Mouse (Mus musculus): ENCODE results near the gene Nr4a1. TPM values are rescaled to one million over a fixed set of nuclear protein-coding genes. Genes with fewer than 3 reads are reported as not detected.

Gene Nr4a1
- polyA plus RNA-seq, 1 experiment from 2014 or later: 5.5 TPM

DNA sequence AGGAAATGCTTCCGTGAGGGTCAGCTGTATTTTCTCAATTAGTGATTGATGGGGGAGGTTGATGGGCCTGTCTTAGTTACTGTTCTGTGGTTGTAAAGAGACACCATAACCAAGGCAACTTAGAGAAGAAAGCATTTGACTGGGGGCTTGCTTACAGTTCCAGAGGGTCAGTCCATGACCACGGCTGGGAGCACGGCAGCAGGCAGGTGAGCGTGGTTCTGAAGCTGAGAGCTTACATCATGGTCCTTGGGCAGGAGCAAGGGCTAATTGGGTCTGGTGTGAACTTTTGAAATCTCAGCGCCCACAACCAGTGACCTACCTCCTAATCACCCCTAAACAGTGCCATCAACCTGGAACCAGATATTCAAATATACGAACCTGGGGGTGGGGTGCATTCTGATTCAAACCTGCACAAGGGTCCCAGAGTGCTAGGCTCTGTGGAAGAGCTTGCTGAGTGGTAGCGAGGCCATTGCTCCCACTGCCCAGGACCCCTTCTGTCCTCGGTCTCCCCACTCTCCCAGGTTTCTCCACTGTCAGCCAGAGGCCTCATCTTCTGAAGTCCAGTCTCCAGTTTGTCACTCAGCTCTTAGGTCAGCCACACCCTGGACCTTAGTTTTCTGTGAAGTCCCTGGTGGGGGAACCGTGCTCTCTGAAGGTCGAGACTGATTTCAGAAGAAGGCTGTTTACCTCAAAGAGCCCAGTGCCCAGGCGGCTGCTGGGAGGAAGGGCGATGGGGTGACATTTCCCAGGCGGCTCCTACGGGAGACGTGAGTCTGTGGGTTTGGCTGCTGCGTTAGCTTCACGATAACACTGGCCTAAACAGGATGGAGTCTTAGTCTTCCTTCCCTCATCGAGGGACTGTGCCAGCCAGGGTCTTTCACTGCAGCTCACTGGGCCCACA lies 63.1 kb downstream of the Nr4a1 start:
- Histone ChIP-seq H3K27ac (peak overlapping the region; percentile 1; the same call in 1 of the 2 replicates), H3K9me3 (no peaks in the 10 kb centered on the region), H3K27me3 (no peaks in the 10 kb centered on the region), H3K4me2 (no peak overlapping the region), H3K4me3 (replicated peaks) (no peak overlapping the region), H3K9ac (replicated peaks) (no peak overlapping the region), H3K36me3 (no peaks in the 10 kb centered on the region), H3K4me1 (replicated peaks) (peaks cover 40% of the 10 kb centered on the region)
- ATAC-seq (ENCODE audit: insufficient number of reproducible peaks, insufficient read depth, low FRiP score, low TSS enrichment, low read depth): no peak
- WGBS: 68% methylated on average over 18 of the region's 18 CpGs

DNA sequence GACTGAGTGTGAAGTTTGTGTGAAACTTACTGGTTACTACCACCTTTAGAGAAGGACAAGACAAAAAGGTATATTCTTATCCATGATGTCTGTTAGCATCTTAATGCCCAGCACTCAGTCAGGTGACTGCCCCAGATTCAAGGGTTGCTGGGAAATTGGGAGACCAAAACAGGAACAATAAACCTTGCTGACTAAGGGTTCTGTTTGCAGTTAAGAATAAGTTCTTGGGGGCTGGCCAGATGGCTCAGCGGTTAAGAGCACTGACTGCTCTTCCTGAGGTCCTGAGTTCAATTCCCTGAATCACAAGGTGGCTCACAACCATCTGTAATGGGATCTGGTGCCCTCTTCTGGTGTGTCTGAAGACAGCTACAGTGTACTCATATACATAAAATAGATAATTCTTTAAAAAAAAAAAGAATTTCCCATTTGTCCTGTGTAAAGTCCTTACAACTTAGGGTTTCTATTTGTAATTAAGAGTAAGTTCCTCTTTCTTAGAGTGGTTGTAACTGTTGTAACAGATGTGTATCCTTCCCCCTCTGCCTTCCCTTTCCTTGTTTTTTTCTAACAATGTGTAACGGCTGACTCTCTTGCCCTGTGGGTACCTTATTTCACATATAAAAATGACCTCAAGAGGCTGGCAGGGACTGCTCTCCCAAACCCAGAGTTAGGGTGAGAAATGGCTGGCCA lies 63.9 kb downstream of the Nr4a1 start:
- Histone ChIP-seq H3K4me3 (replicated peaks) (no peak overlapping the region), H3K9me3 (no peaks in the 10 kb centered on the region), H3K36me3 (no peaks in the 10 kb centered on the region), H3K9ac (replicated peaks) (no peak overlapping the region), H3K4me2 (no peak overlapping the region), H3K4me1 (replicated peaks) (peaks cover 40% of the 10 kb centered on the region), H3K27me3 (no peaks in the 10 kb centered on the region), H3K27ac (no peak overlapping the region; the same call in 1 of the 2 replicates)
- 64% methylated on average over 2 of the region's 2 CpGs for WGBS
- no peak for ATAC-seq (ENCODE audit: insufficient number of reproducible peaks, insufficient read depth, low FRiP score, low TSS enrichment, low read depth)

DNA sequence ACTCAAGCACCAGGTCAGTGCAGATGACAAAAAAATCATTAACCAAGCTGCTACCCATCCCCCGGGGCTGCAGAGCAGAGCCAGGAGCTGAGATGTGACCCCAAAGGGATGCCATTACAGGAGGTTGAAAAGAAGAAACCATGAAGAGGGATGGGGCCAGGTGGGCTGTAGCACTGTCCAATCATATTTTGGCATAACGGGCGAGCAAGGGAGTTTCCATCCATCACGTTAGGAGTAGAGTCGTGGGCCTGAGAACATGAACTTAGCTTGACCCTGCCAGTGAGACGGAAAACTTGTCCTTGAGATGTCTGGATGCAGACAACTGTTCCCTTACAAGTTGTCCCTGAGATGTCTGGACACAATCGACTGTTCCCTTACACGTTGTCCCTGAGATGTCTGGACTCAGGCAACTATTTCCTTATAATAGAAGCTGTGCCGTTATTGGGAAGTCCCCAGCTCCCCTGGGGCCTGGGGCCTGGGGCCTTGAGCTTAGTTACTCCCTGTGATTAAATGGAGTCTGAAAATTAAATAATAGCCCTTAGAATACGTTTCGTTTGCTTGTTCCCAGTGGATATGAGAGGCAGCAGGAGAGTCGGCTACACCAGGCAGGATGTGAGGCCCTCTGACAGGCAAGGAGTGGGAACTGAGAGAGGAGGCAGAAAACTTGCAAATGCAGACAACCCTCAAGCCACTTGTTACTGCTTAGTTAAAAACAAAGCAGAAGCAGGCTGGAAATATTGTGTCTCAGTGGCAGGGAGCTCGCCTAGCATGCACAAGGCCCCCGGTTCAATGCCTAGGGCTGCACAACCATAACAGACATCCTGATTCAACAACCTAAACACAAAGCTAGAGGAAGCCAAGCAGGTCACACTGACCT lies 65.1 kb downstream of the Nr4a1 start:
- peaks cover 40% of the 10 kb centered on the region for H3K4me1 ChIP-seq (replicated peaks)
- peak overlapping the region; percentile 56 for H3K27ac ChIP-seq
- no peak overlapping the region for H3K4me3 ChIP-seq (replicated peaks)
- H3K27me3 ChIP-seq: no peaks in the 10 kb centered on the region
- 55% methylated on average over 14 of the region's 14 CpGs for WGBS
- ATAC-seq (ENCODE audit: insufficient number of reproducible peaks, insufficient read depth, low FRiP score, low TSS enrichment, low read depth): no peak
- no peak overlapping the region for H3K4me2 ChIP-seq
- H3K9ac ChIP-seq (replicated peaks): no peak overlapping the region
- no peaks in the 10 kb centered on the region for H3K9me3 ChIP-seq
- no peaks in the 10 kb centered on the region for H3K36me3 ChIP-seq

DNA sequence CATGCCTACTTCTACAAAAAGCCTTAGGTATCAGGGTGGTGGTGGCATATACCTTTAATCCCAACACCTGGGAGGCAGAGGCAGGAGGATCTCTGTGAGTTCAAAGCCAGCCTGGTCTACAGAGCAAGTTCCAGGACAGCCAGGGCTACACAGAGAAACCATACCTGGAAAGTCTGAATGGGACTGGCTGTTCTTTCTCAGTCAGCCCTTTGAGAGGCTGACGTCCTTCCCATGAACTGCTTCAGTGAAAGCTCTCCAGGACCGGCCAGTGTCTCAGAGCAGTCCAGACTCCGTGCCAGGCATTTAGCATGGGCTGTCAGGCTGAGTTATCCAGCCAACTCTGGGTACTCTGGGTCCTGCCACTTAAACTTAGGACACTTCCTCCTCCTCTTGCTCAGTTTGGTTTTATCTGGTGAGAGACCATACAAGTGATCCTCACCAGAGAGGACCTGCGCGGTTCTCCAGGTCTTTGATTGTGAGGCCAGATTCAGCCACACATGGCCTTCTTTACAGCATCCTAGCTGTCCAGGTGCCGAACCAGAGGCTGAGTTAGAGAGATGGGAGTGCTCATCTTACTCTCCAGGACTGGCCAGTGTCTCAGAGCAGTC lies 66.0 kb downstream of the Nr4a1 start:
- Histone ChIP-seq H3K27me3 (no peaks in the 10 kb centered on the region), H3K9me3 (no peaks in the 10 kb centered on the region), H3K9ac (replicated peaks) (no peak overlapping the region), H3K4me2 (no peak overlapping the region), H3K27ac (no peak overlapping the region; the same call in 1 of the 2 replicates), H3K4me3 (replicated peaks) (no peak overlapping the region), H3K36me3 (no peaks in the 10 kb centered on the region), H3K4me1 (replicated peaks) (peaks cover 40% of the 10 kb centered on the region)
- ATAC-seq (ENCODE audit: insufficient number of reproducible peaks, insufficient read depth, low FRiP score, low TSS enrichment, low read depth): no peak
- WGBS: 84% methylated on average over 6 of the region's 6 CpGs

DNA sequence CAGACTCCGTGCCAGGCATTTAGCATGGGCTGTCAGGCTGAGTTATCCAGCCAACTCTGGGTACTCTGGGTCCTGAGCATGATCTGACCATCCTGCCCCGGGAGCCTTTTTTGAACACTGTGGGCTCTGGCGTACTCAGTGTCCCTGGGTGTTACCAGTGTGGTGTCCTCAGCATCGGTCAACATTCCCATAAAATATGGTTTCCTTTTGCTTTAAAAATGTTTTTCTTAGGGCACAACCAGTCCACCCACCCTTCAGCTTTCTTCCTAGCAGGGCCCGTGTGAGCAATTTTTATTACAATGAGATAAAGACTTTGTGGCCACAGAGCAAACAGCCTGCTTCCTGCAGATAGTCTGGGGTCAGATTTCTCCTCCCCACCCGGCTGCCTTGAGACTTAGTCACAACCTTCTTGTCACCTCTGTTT lies 66.6 kb downstream of the Nr4a1 start:
- Histone ChIP-seq H3K9me3 (no peaks in the 10 kb centered on the region), H3K4me2 (no peak overlapping the region), H3K4me1 (replicated peaks) (peaks cover 38% of the 10 kb centered on the region), H3K4me3 (replicated peaks) (no peak overlapping the region), H3K36me3 (no peaks in the 10 kb centered on the region), H3K9ac (replicated peaks) (no peak overlapping the region), H3K27me3 (no peaks in the 10 kb centered on the region), H3K27ac (no peak overlapping the region)
- ATAC-seq (ENCODE audit: insufficient number of reproducible peaks, insufficient read depth, low FRiP score, low TSS enrichment, low read depth): no peak
- WGBS: 46% methylated on average over 6 of the region's 6 CpGs

DNA sequence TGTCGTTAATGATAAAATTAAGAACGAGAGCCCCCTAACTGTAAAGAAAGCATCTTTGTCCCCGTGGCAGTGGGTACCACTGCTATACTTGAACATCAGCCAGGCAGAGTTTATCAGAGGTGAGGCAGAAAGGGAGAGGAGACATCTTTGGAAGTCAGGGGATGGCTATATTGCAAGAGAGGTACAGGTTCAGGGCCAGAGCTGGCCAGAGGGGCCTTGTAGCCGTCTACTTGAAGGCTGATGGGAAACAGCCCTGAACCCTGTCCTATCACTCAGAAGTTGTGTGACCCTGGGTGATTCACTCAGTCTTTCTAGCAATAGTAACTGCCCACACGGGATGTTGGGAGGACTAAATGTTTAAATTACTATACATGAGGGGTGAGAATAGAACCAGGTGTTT lies 67.1 kb downstream of the Nr4a1 start:
- no peak for ATAC-seq (ENCODE audit: insufficient number of reproducible peaks, insufficient read depth, low FRiP score, low TSS enrichment, low read depth)
- H3K9ac ChIP-seq (replicated peaks): no peak overlapping the region
- H3K9me3 ChIP-seq: no peaks in the 10 kb centered on the region
- WGBS: 49% methylated on average over 5 of the region's 5 CpGs
- peaks cover 35% of the 10 kb centered on the region for H3K4me1 ChIP-seq (replicated peaks)
- no peaks in the 10 kb centered on the region for H3K27me3 ChIP-seq
- H3K4me2 ChIP-seq: no peak overlapping the region
- H3K27ac ChIP-seq: no peak overlapping the region
- no peaks in the 10 kb centered on the region for H3K36me3 ChIP-seq
- H3K4me3 ChIP-seq (replicated peaks): no peak overlapping the region

DNA sequence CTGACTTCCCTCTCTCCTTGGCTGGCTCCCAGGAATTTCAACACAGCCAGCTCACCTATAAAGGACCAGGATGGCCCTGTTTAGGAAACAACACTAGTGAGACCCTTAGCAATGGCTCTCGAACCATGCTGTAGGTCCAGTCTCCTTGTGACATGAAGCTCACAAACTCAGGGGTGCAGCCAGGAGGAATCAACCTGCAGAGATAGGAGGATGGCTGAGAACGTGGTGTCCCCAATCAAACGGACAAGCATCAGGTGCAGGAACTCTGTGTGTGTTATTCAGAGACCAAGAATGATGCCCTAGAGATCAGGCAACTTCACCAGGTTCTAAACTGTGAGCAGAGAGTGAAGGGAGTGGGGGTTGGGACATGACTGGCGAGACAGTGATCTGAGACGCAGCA lies 68.0 kb downstream of the Nr4a1 start:
- no peak for ATAC-seq (ENCODE audit: insufficient number of reproducible peaks, insufficient read depth, low FRiP score, low TSS enrichment, low read depth)
- Histone ChIP-seq H3K27ac (no peak overlapping the region), H3K36me3 (no peaks in the 10 kb centered on the region), H3K27me3 (no peaks in the 10 kb centered on the region), H3K9ac (replicated peaks) (no peak overlapping the region), H3K4me2 (no peak overlapping the region), H3K4me1 (replicated peaks) (peaks cover 26% of the 10 kb centered on the region), H3K4me3 (replicated peaks) (no peak overlapping the region), H3K9me3 (no peaks in the 10 kb centered on the region)
- 87% methylated on average over 5 of the region's 5 CpGs for WGBS

DNA sequence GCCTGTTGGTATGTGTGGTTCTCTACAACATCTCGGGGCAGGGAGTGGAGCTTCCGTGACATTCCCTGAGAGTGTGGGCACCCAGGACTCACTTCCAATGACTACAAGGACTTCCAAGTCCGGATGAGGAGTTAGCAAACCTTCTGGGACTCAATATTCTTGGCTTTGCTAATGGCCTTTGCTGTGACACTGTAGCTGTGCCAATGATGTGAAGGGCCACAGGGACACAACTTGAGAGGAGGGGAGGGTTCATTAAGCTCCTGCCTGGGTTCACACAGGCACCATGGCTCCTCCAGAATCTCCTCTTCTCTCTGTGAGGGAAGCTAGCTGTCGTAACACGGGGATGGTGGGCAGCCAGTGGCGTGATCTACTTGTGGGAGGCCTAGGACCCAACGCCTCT lies 68.6 kb downstream of the Nr4a1 start:
- Histone ChIP-seq H3K36me3 (no peaks in the 10 kb centered on the region), H3K4me3 (replicated peaks) (no peak overlapping the region), H3K9me3 (no peaks in the 10 kb centered on the region), H3K4me1 (replicated peaks) (peaks cover 26% of the 10 kb centered on the region), H3K4me2 (no peak overlapping the region), H3K27me3 (no peaks in the 10 kb centered on the region), H3K27ac (no peak overlapping the region), H3K9ac (replicated peaks) (no peak overlapping the region)
- no peak for ATAC-seq (ENCODE audit: insufficient number of reproducible peaks, insufficient read depth, low FRiP score, low TSS enrichment, low read depth)
- 85% methylated on average over 7 of the region's 7 CpGs for WGBS

DNA sequence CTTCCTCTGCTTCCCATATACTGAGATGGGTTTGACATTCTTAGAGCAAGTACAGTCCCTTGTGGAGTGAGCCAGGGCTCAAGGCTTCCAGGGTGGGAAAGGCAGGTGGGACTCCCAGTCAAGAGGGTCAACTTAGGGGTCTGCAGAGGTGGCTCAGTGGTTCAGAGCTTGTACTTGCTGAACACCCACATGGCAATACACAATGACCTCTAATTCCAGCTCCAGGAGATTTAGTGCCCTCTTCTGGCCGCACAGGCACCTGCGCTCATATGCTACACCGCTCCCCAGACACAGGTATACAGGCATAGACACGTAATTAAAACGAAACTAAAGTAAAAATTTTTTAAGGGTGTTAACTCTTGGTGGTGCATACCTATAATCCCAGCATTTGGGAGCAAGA lies 69.4 kb downstream of the Nr4a1 start:
- no peak overlapping the region for H3K9ac ChIP-seq (replicated peaks)
- H3K4me1 ChIP-seq (replicated peaks): peaks cover 26% of the 10 kb centered on the region
- H3K27ac ChIP-seq: no peak overlapping the region
- 92% methylated on average over 5 of the region's 5 CpGs for WGBS
- no peaks in the 10 kb centered on the region for H3K9me3 ChIP-seq
- no peak overlapping the region for H3K4me3 ChIP-seq (replicated peaks)
- H3K4me2 ChIP-seq: no peak overlapping the region
- no peak for ATAC-seq (ENCODE audit: insufficient number of reproducible peaks, insufficient read depth, low FRiP score, low TSS enrichment, low read depth)
- no peaks in the 10 kb centered on the region for H3K27me3 ChIP-seq
- no peaks in the 10 kb centered on the region for H3K36me3 ChIP-seq
